Mouse (Mus musculus) heart, postnatal 0 days (tissue): Measurements from ENCODE around the gene Fgd6.

Experiments used
- CTCF ChIP-seq: IDR thresholded peaks from 2 replicates; pipeline ENCODE4 v1.5.1; 2016; ENCODE audit warnings: antibody characterized with exemption, control low read depth, low read depth
- EP300 ChIP-seq: IDR thresholded peaks from 2 replicates; pipeline ENCODE4 v1.6.1; 2016; ENCODE audit warnings: antibody characterized with exemption, low read depth

DNA sequence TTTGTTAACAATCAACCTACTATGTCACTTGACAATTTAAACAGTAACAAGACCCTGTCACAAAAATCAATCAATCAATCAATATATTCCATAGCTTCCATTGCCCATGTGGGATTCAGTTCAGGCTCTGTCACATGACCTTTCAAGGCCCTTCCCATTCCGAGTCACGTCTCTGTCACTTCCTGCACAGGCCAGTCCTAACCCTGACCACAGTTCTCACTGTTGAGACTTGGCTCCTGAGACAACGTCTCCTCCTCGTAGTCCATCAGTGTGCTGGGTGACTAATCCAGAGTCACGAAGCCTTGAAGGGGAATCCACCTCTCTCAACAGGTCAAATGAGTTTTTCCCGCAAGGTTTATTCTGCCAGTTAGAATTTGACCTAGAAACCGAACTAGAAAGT, 138.9 kb downstream of the Fgd6 start:
- no peak for TF ChIP-seq CTCF
- TF ChIP-seq EP300 = no peak
